Mouse (Mus musculus): Measurements from ENCODE around the gene Zfp354b. TPM values are rescaled to one million over a fixed set of nuclear protein-coding genes. Genes with fewer than 3 reads are reported as not detected.

Zfp354b gene
- polyA plus RNA-seq, 1 experiment, result 1.9 TPM

DNA sequence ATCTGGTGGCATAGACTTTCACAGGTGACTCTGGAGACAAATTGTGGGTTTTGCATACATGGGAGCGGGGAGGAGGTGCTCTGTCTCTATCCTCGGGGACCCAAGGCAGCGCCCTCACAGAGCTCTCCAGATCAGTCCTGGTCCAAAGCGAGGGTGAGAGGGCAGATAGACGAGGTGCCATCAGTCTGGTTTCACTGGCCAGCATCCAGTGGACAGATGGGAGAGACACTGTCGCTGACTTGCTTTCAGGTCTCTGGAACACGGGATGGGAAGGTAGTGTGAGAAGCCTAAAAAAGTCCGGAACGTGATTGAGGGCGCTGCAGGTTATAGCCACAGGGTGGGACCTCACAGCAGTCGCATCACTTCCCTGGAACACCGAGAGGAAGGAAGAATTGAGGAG lies 11.0 kb upstream of the Zfp354b start:
- no peak overlapping the region; the same call in 1 of the 2 replicates for H3K27ac ChIP-seq (ENCODE audit: control insufficient read depth, insufficient read depth, low read depth, low read length)
- H3K36me3 ChIP-seq (ENCODE audit: control insufficient read depth, insufficient read depth, low read length), result no peaks in the 10 kb centered on the region
- H3K4me1 ChIP-seq (ENCODE audit: control insufficient read depth, insufficient read depth, low read length), result peaks cover 4% of the 10 kb centered on the region
- no peaks in the 10 kb centered on the region for H3K27me3 ChIP-seq (ENCODE audit: control insufficient read depth, insufficient read depth, low read length)
- no peak for TF ChIP-seq CTCF (IDR thresholded peaks at IDR 0.05; ENCODE audit: control insufficient read depth, insufficient read depth, insufficient replicate concordance, low read depth, low read length)
- no peak; the same call in 1 of the 2 replicates for TF ChIP-seq POLR2A (IDR thresholded peaks at IDR 0.05; ENCODE audit: control insufficient read depth, low read depth, low read length)
- H3K4me3 ChIP-seq (ENCODE audit: control insufficient read depth, low read depth, low read length), result peak overlapping the region; percentile 30

DNA sequence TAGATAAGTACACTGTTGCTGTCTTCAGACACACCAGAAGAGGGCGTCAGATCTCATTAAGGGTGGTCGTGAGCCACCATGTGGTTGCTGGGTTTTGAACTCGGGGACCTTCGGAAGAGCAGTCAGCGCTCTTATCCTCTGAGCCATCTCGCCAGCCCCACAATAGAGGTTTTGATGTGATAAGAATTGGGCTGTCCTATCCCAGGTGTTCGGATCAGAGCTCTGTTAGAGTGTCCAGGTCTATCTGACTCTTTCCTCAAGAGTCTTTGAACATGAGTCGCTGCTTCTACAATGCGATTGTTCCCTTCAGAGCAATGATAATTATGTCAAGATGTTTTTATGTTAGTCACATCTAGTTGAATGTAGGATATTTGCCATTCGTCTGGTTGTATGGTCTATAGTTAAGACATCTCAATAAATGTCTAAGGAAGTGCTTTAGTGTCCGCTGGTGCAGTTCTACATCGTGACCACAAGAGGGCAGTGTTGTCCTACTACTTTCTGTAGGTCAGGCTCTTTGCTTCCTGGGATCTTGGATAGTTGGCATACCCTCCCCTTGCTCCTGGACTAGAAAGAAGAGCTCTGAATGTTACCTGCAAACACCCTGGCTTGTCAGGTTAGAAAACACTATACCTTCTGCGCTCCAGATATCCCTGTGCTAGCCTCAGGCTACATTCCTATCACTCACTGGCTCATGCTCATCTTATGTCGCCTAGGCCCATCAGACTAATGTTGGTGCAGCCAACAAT lies 8.4 kb upstream of the Zfp354b start:
- Histone ChIP-seq H3K4me3 (ENCODE audit: control insufficient read depth, low read depth, low read length) (peak overlapping the region; percentile 22), H3K27me3 (ENCODE audit: control insufficient read depth, insufficient read depth, low read length) (no peaks in the 10 kb centered on the region), H3K27ac (ENCODE audit: control insufficient read depth, insufficient read depth, low read depth, low read length) (no peak overlapping the region), H3K36me3 (ENCODE audit: control insufficient read depth, insufficient read depth, low read length) (no peaks in the 10 kb centered on the region), H3K4me1 (ENCODE audit: control insufficient read depth, insufficient read depth, low read length) (peaks cover 4% of the 10 kb centered on the region)
- TF ChIP-seq POLR2A (IDR thresholded peaks at IDR 0.05; ENCODE audit: control insufficient read depth, low read depth, low read length), result no peak
- TF ChIP-seq CTCF (IDR thresholded peaks at IDR 0.05; ENCODE audit: control insufficient read depth, insufficient read depth, insufficient replicate concordance, low read depth, low read length), result peak; percentile 55; the same call in 1 of the 2 replicates

DNA sequence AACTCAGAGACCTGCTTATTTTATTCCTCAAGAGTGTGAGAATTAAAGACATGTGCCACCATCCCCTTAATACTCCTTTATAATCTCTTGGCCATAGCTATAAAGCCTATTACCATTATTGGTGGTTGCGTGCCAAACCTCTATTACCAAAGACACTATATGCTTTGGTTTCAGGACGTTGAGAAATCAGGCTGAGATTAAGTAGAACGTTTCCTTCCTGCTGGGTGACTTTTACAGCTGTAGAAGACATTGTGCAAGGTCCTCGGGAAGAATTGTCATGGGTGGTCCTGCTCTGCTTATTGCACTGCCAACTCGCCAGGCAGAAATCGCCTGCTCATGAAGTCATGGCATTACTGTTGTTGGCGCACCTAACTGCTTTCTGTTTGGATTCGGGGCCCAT lies 7.0 kb upstream of the Zfp354b start:
- H3K4me3 ChIP-seq (ENCODE audit: control insufficient read depth, low read depth, low read length), result no peak overlapping the region
- H3K27me3 ChIP-seq (ENCODE audit: control insufficient read depth, insufficient read depth, low read length), result no peaks in the 10 kb centered on the region
- H3K4me1 ChIP-seq (ENCODE audit: control insufficient read depth, insufficient read depth, low read length), result peaks cover 2% of the 10 kb centered on the region
- H3K36me3 ChIP-seq (ENCODE audit: control insufficient read depth, insufficient read depth, low read length), result no peaks in the 10 kb centered on the region
- no peak overlapping the region for H3K27ac ChIP-seq (ENCODE audit: control insufficient read depth, insufficient read depth, low read depth, low read length)
- no peak for TF ChIP-seq POLR2A (IDR thresholded peaks at IDR 0.05; ENCODE audit: control insufficient read depth, low read depth, low read length)

DNA sequence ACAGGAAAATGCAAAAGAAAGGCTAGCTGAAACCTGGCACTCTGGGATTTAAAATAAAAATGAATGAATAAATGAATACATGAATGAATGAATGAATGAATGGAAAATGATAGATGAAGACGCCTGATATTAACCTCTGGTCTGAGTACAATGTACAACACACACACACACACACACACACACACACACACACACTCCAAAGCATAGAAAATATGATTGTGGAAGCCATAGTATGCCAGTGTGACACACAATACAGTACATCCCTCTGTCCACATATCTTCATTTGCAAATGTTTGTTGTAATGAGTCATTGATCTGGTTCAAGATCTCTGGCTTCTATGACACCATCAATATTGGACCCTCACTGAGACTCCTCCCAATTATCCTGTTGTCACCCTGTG lies 607 bp upstream of the Zfp354b start:
- H3K4me1 ChIP-seq (ENCODE audit: control insufficient read depth, insufficient read depth, low read length), result peaks cover 17% of the 10 kb centered on the region
- no peak overlapping the region for H3K27ac ChIP-seq (ENCODE audit: control insufficient read depth, insufficient read depth, low read depth, low read length)
- H3K36me3 ChIP-seq (ENCODE audit: control insufficient read depth, insufficient read depth, low read length), result no peaks in the 10 kb centered on the region
- no peak for TF ChIP-seq CTCF (IDR thresholded peaks at IDR 0.05; ENCODE audit: control insufficient read depth, insufficient read depth, insufficient replicate concordance, low read depth, low read length)
- TF ChIP-seq POLR2A (IDR thresholded peaks at IDR 0.05; ENCODE audit: control insufficient read depth, low read depth, low read length), result no peak
- H3K4me3 ChIP-seq (ENCODE audit: control insufficient read depth, low read depth, low read length), result no peak overlapping the region
- H3K27me3 ChIP-seq (ENCODE audit: control insufficient read depth, insufficient read depth, low read length), result no peaks in the 10 kb centered on the region

DNA sequence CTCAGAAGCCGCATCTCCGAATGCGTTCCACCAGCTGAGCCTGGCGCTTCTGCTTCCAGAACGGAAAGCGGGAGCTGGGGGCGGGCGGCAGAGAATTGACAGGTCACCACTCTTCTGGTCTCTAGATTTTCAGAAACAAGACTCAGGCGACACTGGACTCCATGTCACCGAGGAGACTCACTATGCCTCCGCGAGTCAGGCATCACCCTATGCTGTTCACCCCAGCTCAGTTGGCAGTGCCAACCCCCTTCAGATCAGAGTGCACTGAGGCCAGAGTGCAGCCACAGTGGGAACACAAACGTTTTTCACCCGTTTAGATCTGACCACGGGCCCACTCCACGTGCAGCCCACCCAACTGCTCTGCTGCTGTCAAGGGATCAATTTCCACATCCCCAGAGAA lies 412 bp downstream of the Zfp354b start:
- Histone ChIP-seq H3K27me3 (ENCODE audit: control insufficient read depth, insufficient read depth, low read length) (no peaks in the 10 kb centered on the region), H3K27ac (ENCODE audit: control insufficient read depth, insufficient read depth, low read depth, low read length) (no peak overlapping the region), H3K36me3 (ENCODE audit: control insufficient read depth, insufficient read depth, low read length) (no peaks in the 10 kb centered on the region), H3K4me3 (ENCODE audit: control insufficient read depth, low read depth, low read length) (peak overlapping the region; percentile 83), H3K4me1 (ENCODE audit: control insufficient read depth, insufficient read depth, low read length) (peaks cover 17% of the 10 kb centered on the region)
- no peak for TF ChIP-seq CTCF (IDR thresholded peaks at IDR 0.05; ENCODE audit: control insufficient read depth, insufficient read depth, insufficient replicate concordance, low read depth, low read length)
- TF ChIP-seq POLR2A (IDR thresholded peaks at IDR 0.05; ENCODE audit: control insufficient read depth, low read depth, low read length), result no peak

DNA sequence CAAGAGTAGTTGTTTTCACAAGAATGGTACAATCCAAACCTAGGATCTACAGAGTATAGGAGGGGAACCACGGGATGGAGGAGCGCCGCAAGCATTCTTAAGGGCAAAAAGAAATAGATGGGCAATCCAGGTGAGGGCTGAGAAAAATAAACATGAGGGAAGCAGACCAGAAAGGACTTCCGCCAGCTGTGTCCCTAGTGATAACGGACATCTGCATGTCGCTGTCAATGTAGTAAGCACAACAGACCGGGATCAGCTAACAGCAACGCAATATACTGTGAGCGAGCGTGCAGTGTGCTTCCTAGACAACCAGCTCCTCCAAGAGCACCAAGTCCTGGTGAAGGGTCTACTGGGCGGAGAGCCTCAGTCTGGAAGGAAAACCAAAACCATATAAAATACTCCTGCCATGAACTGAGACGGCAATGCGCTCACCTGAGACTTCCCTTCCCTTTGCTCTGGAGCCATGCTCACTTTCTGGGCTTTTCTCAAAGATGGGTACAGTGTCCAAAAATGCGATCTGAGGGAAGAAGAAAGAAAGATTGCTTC lies 891 bp downstream of the Zfp354b start:
- Histone ChIP-seq H3K36me3 (ENCODE audit: control insufficient read depth, insufficient read depth, low read length) (no peaks in the 10 kb centered on the region), H3K27ac (ENCODE audit: control insufficient read depth, insufficient read depth, low read depth, low read length) (no peak overlapping the region), H3K4me3 (ENCODE audit: control insufficient read depth, low read depth, low read length) (peak overlapping the region; percentile 83), H3K27me3 (ENCODE audit: control insufficient read depth, insufficient read depth, low read length) (no peaks in the 10 kb centered on the region), H3K4me1 (ENCODE audit: control insufficient read depth, insufficient read depth, low read length) (peaks cover 17% of the 10 kb centered on the region)
- no peak for TF ChIP-seq CTCF (IDR thresholded peaks at IDR 0.05; ENCODE audit: control insufficient read depth, insufficient read depth, insufficient replicate concordance, low read depth, low read length)
- TF ChIP-seq POLR2A (IDR thresholded peaks at IDR 0.05; ENCODE audit: control insufficient read depth, low read depth, low read length), result no peak

DNA sequence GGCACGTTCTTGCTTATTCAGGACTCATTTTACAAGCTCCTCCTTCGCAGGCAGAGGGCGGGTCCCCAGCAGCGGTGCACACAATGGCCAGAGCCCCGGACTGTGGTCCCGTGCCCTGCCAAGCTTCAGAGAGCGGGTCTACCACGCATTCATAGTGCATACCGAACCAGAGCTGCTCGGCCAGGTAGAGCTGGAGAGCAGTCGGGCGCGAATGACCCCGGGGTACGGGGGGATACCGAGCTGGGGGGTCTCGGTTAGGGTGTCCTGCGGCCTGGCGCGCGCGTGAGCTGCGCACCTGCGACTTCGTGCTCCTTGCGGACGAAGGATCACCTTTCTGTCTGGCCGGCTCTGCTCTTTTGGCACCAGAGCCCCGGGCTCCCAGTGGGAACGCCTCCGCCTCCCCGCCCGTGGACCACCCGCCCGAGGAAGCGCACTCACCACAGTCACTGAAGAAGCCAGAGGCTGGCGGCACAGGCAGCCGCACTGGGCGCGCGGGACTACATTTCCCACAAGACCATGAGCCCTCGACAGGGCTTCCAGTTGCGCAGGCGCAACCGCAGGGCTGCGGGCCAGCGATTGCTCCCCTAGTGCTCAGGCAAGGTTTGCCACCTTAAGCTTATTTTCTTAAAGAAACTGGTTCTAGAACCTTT lies 15.6 kb downstream of the Zfp354b start, which contains the start of gene Zfp2:
Gene Zfp2 (minus strand): TSS at position 495 of the 650 bp plus-strand sequence.
- H3K4me1 ChIP-seq (ENCODE audit: control insufficient read depth, insufficient read depth, low read length), result peaks cover 5% of the 10 kb centered on the region
- H3K4me3 ChIP-seq (ENCODE audit: control insufficient read depth, low read depth, low read length), result peak within 1 kb of the TSS; percentile 93
- H3K36me3 ChIP-seq (ENCODE audit: control insufficient read depth, insufficient read depth, low read length), result no peaks in the 10 kb centered on the region
- no peaks in the 10 kb centered on the region for H3K27me3 ChIP-seq (ENCODE audit: control insufficient read depth, insufficient read depth, low read length)
- TF ChIP-seq CTCF (IDR thresholded peaks at IDR 0.05; ENCODE audit: control insufficient read depth, insufficient read depth, insufficient replicate concordance, low read depth, low read length) (peak; percentile 41; the same call in 1 of the 2 replicates), POLR2A (IDR thresholded peaks at IDR 0.05; ENCODE audit: control insufficient read depth, low read depth, low read length) (no peak; the same call in 1 of the 2 replicates)
- peak within 1 kb of the TSS; percentile 1; the same call in 1 of the 2 replicates for H3K27ac ChIP-seq (ENCODE audit: control insufficient read depth, insufficient read depth, low read depth, low read length)
